Mouse (Mus musculus) stomach, postnatal 0 days (tissue): ENCODE measurements around the gene Tppp2. TPM values are rescaled to one million over a fixed set of nuclear protein-coding genes. Genes with fewer than 3 reads are reported as not detected.

Source experiments
- ATAC-seq: fragments of 200-750 bp; cut with Nextera tagmentation; 2 replicates; pipeline ENCODE4 v1.8.0; 2017; ENCODE audit not compliant: low FRiP score, low TSS enrichment
- DNase-seq: peaks from one replicate; pipeline ENCODE4 v3.0.0-alpha.2; 2016; ENCODE audit warnings: low spot score
- H3K27ac ChIP-seq: fragments of 300-500 bp; sonication (generic); replicated peaks from 2 replicates; pipeline ENCODE4 v1.5.1; 2014; ENCODE audit warnings: mild to moderate bottlenecking, control low read depth
- H3K27me3 ChIP-seq: fragments of 300-500 bp; sonication (generic); 2 replicates; pipeline ENCODE4 v1.6.1; 2014; ENCODE audit warnings: low read length; ENCODE audit not compliant: control insufficient read depth, insufficient read depth
- H3K36me3 ChIP-seq: fragments of 300-500 bp; sonication (generic); 2 replicates; pipeline ENCODE4 v1.6.1; 2014; ENCODE audit warnings: low read length, mixed read lengths; ENCODE audit not compliant: control insufficient read depth, insufficient read depth
- H3K4me1 ChIP-seq: fragments of 300-500 bp; sonication (generic); replicated peaks from 2 replicates; pipeline ENCODE4 v1.6.1; 2014; ENCODE audit warnings: antibody characterized with exemption; ENCODE audit not compliant: control insufficient read depth, insufficient read depth
- H3K4me2 ChIP-seq: fragments of 300-500 bp; sonication (generic); replicated peaks from 2 replicates; pipeline ENCODE4 v1.6.1; 2014; ENCODE audit warnings: low read depth, mild to moderate bottlenecking, control low read depth, moderate library complexity
- H3K4me3 ChIP-seq: fragments of 300-500 bp; sonication (generic); 2 replicates; pipeline ENCODE4 v1.5.1; 2014; ENCODE audit warnings: low read depth, low read length, control low read depth
- H3K9ac ChIP-seq: fragments of 300-500 bp; sonication (generic); 2 replicates; pipeline ENCODE4 v1.6.1; 2014; ENCODE audit warnings: mild to moderate bottlenecking, low read length, control low read depth, mixed read lengths
- H3K9me3 ChIP-seq: fragments of 300-500 bp; sonication (generic); 2 replicates; pipeline ENCODE4 v1.6.1; 2016; ENCODE audit warnings: low read length; ENCODE audit not compliant: control insufficient read depth
- CTCF ChIP-seq: IDR thresholded peaks from 2 replicates; pipeline ENCODE4 v1.5.1; 2016; ENCODE audit warnings: antibody characterized with exemption, low read depth, mild to moderate bottlenecking, moderate library complexity
- EP300 ChIP-seq: optimal IDR thresholded peaks from 2 replicates; pipeline ENCODE3; 2016; ENCODE audit warnings: antibody characterized with exemption
- WGBS: fragments of 180-500 bp; shearing (Covaris S2); extraction: QIAGEN DNeasy Blood & Tissue Kit; methylation state at CpG from one replicate; pipeline ENCODE4 v1.1.7; 2014; 5-methylcytosine and 5-hydroxymethylcytosine counted together
- polyA plus RNA-seq: library from polyadenylated mRNA; unstranded; fragments of >200 nt; fragmentation: Nextera tagmentation; extraction: Ambion mirVana; gene quantifications from 2 replicates; pipeline ENCODE4 v1.2.1, GENCODE M21; 2015

Tppp2 gene
- polyA plus RNA-seq, 1 experiment from 2014 or later, result not detected

GRCm38 (mm10) chr14:51930824-51931223 lies 12.6 kb downstream of the Tppp2 start:
- peak; percentile 94 for TF ChIP-seq CTCF
- no peak for TF ChIP-seq EP300
- Histone ChIP-seq H3K36me3 (no peaks in the 10 kb centered on the region), H3K4me2 (no peak overlapping the region), H3K27me3 (no peaks in the 10 kb centered on the region), H3K9ac (no peak overlapping the region), H3K27ac (no peak overlapping the region), H3K4me1 (no peaks in the 10 kb centered on the region), H3K9me3 (no peaks in the 10 kb centered on the region), H3K4me3 (no peak overlapping the region)
- ATAC-seq (peak; percentile 81), DNase-seq (peak; percentile 77)
- WGBS, result 24% methylated on average over 5 of the region's 5 CpGs

DNA sequence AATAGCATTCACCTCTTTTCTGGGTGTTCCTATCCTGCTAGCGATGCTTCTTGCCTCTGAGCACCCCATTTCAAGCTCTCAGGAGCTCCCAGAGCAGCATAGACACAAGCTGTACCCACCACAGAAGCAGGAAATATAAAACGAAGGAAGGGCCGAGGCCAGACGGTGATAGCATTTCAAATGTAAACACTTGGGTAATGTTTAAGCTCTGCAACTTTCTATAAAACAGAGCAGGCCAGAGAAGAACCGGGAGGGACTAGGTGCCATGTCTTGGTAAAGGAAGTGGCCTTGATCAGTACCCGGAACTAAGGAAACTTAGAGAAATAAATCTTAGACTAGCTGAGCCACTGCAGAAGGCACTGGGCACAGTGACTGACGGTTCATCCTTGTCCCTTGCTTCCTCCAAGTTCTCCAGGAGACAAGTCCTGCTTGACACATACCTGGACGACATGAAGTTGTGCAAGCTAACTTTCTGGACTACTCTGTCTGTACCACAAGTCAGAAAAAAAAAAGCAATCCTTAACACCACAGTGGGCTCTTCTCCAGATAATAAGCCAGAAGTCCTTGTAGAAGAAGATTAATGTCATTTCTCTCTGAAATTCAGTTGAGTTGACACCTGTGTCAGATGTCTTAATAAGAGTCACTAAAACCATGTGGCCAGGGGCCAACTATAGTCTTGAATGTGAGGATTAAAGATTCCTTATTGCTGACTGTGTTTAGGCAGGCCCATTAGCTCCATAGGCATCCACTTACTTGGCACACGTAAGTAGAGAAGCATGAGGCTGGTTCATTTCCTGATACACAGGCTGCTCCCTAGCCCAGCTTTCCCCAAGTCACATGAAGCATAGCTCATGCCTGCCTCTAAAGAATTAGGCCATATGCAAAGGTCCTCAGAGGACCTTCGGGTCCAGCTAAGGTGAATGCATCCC lies 14.1 kb downstream of the Tppp2 start:
- 25% methylated on average over 10 of the region's 10 CpGs for WGBS
- peak; percentile 73 for ATAC-seq
- Histone ChIP-seq H3K9ac (no peak overlapping the region), H3K27ac (peak overlapping the region; percentile 20), H3K4me3 (no peak overlapping the region), H3K4me2 (no peak overlapping the region), H3K4me1 (no peaks in the 10 kb centered on the region), H3K27me3 (no peaks in the 10 kb centered on the region), H3K36me3 (no peaks in the 10 kb centered on the region), H3K9me3 (no peaks in the 10 kb centered on the region)
- DNase-seq, result peak; percentile 45
- no peak for TF ChIP-seq CTCF
- TF ChIP-seq EP300, result no peak

GRCm38 (mm10) chr14:51939005-51939404 lies 20.8 kb downstream of the Tppp2 start:
- H3K9ac ChIP-seq, result no peak overlapping the region
- H3K27ac ChIP-seq, result no peak overlapping the region
- H3K27me3 ChIP-seq, result no peaks in the 10 kb centered on the region
- no peaks in the 10 kb centered on the region for H3K36me3 ChIP-seq
- ATAC-seq, result peak; percentile 33; the same call in 1 of the 2 replicates
- H3K4me1 ChIP-seq, result no peaks in the 10 kb centered on the region
- no peak overlapping the region for H3K4me3 ChIP-seq
- no peak overlapping the region for H3K4me2 ChIP-seq
- TF ChIP-seq EP300 (no peak), CTCF (no peak)
- 82% methylated on average over 9 of the region's 9 CpGs for WGBS
- no peak for DNase-seq
- H3K9me3 ChIP-seq, result no peaks in the 10 kb centered on the region

DNA sequence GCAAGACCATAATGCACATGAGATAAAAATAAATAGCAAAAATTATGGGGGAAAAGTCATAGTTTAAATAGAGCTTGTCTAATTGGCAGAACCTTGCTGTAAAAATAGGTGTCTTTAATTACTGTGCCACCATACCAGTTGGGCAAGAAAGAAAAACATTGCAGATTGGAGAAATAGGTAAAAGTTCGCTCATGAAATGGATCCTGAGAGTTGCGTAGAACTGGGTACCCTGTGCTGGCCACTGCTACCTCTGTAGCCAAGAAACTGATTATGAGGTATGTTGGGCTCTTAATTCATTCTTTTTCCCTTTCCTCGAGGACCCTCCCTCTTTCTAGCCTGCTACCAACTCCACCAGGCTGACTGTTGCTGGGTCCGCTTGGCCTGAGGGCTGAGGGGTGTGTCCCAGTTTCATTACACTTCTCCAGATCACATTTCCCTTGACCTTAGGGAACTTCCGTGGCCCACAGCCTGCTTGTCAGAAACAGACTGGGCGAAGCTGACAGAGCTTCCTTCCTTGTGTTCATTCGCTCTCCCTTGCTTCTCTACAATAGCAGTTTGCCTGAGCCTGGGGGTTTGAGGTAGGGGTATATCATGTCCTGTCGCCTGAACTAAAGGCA lies 22.8 kb downstream of the Tppp2 start:
- TF ChIP-seq EP300 (no peak), CTCF (no peak)
- Histone ChIP-seq H3K4me3 (no peak overlapping the region), H3K36me3 (no peaks in the 10 kb centered on the region), H3K9me3 (no peaks in the 10 kb centered on the region), H3K4me2 (no peak overlapping the region), H3K27me3 (no peaks in the 10 kb centered on the region), H3K27ac (0 out of 2 replicates have a peak overlapping the region, but pooled peaks have one; percentile 4), H3K4me1 (no peaks in the 10 kb centered on the region), H3K9ac (no peak overlapping the region)
- ATAC-seq (peak; percentile 69), DNase-seq (peak; percentile 41)
- 38% methylated on average over 8 of the region's 8 CpGs for WGBS

- H3K27me3 ChIP-seq, result no peaks in the 10 kb centered on the region
- no peaks in the 10 kb centered on the region for H3K9me3 ChIP-seq
- TF ChIP-seq EP300, result no peak
- TF ChIP-seq CTCF, result no peak
- DNase-seq, result no peak
- no peak overlapping the region for H3K4me2 ChIP-seq
- H3K36me3 ChIP-seq, result no peaks in the 10 kb centered on the region
- 0 out of 2 replicates have a peak, but pooled peaks have one; percentile 18 for ATAC-seq
- no peak overlapping the region for H3K9ac ChIP-seq
- 67% methylated on average over 9 of the region's 9 CpGs for WGBS
- H3K4me1 ChIP-seq, result no peaks in the 10 kb centered on the region
- H3K4me3 ChIP-seq, result no peak overlapping the region
- H3K27ac ChIP-seq, result no peak overlapping the region
These were observed 23.4 kb downstream of the Tppp2 start for GRCm38 (mm10) chr14:51941577-51941976.

GRCm38 (mm10) chr14:51942236-51942635 lies 24.0 kb downstream of the Tppp2 start:
- 53% methylated on average over 7 of the region's 7 CpGs for WGBS
- no peak overlapping the region for H3K4me2 ChIP-seq
- H3K4me1 ChIP-seq, result no peaks in the 10 kb centered on the region
- H3K27ac ChIP-seq, result no peak overlapping the region
- no peak for TF ChIP-seq EP300
- TF ChIP-seq CTCF, result no peak
- no peaks in the 10 kb centered on the region for H3K9me3 ChIP-seq
- H3K4me3 ChIP-seq, result no peak overlapping the region
- H3K9ac ChIP-seq, result no peak overlapping the region
- no peaks in the 10 kb centered on the region for H3K36me3 ChIP-seq
- DNase-seq (no peak), ATAC-seq (no peak)
- no peaks in the 10 kb centered on the region for H3K27me3 ChIP-seq
